Mouse (Mus musculus): ENCODE data around the gene Mfsd11.

GRCm38 (mm10) chr11:116821057-116821940, 30.9 kb upstream of the Mfsd11 start:
- no peak for TF ChIP-seq MAX (IDR thresholded peaks at IDR 0.05; ENCODE audit: low read length)
- no peak for TF ChIP-seq USF1 (IDR thresholded peaks at IDR 0.05; ENCODE audit: low read depth, low read length)
- no peak for TF ChIP-seq SIN3A (IDR thresholded peaks at IDR 0.05; ENCODE audit: low read length)
- TF ChIP-seq TCF12 (IDR thresholded peaks at IDR 0.05; ENCODE audit: low read depth, low read length) = no peak
- no peak for TF ChIP-seq UBTF (IDR thresholded peaks at IDR 0.05; ENCODE audit: borderline replicate concordance, insufficient read depth, low read depth, low read length)
